Mouse (Mus musculus) mouse trophoblast stem cell (cell line): ENCODE data around the gene Ccdc8.

Experiments used
- in situ Hi-C, 2 experiments: fragments of 300-500 bp; cut with MseI, MboI; formaldehyde crosslinking; loops; 2 replicates in 1 of 2; 3 replicates in 1 of 2; pipeline ENCODE4 v1.15.1; 2025

Gene Ccdc8

GRCm38 (mm10) chr7:16971160-16971559 is 21.3 kb upstream of the Ccdc8 start:
- in situ Hi-C loops = no loop called here

- in situ Hi-C loops = no loop called here
Measured at GRCm38 (mm10) chr7:16974018-16974417, 18.5 kb upstream of the Ccdc8 start.

DNA sequence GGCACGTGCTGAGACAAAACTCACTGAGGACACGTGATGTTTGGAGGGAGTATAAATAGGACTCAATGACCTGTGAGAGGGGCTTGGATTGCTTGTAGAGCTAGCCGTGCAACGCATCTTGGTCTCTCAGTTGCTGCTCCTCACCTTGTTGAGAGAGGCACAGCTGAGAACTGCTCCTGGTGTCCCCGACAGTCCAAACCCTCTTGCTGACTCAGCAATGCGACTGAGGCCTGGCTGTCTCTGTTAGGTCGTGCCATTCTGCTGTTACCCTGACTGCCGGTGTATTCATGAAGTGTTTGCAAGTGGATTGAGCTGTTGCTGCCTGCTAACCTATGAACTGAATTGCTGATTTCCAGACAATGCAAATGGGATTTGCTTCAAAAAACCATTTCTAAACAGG is 16.2 kb upstream of the Ccdc8 start:
- in situ Hi-C loops = no loop called here

DNA sequence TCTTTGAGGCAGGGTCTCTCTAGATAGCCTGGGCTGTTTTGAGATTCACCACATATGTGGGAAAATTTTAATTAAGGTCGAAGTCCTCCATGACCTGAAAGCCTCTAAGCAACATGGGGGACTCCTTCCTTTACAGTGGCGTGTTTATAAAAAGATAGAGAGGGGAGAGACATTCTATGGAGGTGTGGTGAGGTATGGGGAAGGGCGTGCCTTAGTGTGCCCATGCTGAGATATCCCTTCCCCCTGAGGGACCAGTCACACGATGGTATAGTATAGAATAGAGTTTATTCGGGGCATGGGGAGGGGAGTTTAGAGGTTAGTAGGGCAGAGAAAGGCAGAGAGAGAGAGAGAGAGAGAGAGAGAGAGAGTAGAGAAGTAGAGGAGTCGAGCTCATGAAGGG is 14.3 kb upstream of the Ccdc8 start:
- in situ Hi-C loops = no loop called here

DNA sequence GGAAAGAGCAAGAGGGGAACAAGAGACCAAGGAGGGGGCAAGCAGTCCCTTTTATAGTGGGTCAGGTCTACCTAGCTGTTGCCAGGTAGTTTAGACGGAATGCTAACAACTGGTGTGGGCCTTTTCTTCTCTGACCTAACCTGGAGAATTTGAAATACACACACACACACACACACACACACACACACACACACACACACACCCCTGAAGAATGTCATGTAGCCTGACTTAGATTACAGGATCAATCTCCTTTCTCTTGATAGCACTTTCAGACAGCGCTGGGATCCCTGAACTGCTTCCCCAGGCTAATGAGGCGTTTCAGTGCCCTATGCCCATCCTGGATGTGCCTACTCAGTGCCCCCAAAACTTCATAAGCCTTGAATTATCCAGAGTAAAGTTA is 13.9 kb upstream of the Ccdc8 start:
- in situ Hi-C loops = no loop called here

DNA sequence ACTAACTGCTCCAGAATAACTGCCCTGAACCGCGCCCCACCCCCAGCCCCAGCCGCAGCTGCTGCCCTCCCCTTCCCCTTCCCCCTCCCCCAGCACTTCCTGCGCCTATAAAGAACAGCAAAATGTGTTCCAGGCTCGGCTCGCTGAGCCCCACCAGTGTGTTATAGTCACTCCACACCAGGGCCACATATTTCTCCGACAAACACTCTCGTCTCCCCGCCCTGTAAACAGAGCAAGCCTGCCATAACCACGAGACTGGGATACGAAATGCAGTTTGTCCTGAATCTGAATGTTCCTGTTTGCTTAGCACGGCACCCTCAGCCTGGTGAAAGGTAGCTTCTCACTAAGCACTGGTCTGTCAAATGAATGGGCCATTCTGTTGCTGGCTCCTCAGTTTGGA is 12.2 kb upstream of the Ccdc8 start:
- in situ Hi-C loops = no loop called here

- in situ Hi-C loops = no loop called here
Measured at GRCm38 (mm10) chr7:16982859-16983568, 9.5 kb upstream of the Ccdc8 start, which contains the start of gene Gm42372. Gene Gm42372, plus strand, starts transcription at chr7:16983086.

- in situ Hi-C loops = no loop called here
Measured at GRCm38 (mm10) chr7:16987541-16988149, 4.9 kb upstream of the Ccdc8 start.

GRCm38 (mm10) chr7:16988405-16988804 is 4.1 kb upstream of the Ccdc8 start:
- in situ Hi-C loops = no loop called here

- in situ Hi-C loops = loop anchor here in 1 of 2 experiments (10.0 kb wide), 1 partner anchor 55 kb away; no protein-coding TSS in a partner anchor
Measured at GRCm38 (mm10) chr7:16990006-16990744, 2.3 kb upstream of the Ccdc8 start.

DNA sequence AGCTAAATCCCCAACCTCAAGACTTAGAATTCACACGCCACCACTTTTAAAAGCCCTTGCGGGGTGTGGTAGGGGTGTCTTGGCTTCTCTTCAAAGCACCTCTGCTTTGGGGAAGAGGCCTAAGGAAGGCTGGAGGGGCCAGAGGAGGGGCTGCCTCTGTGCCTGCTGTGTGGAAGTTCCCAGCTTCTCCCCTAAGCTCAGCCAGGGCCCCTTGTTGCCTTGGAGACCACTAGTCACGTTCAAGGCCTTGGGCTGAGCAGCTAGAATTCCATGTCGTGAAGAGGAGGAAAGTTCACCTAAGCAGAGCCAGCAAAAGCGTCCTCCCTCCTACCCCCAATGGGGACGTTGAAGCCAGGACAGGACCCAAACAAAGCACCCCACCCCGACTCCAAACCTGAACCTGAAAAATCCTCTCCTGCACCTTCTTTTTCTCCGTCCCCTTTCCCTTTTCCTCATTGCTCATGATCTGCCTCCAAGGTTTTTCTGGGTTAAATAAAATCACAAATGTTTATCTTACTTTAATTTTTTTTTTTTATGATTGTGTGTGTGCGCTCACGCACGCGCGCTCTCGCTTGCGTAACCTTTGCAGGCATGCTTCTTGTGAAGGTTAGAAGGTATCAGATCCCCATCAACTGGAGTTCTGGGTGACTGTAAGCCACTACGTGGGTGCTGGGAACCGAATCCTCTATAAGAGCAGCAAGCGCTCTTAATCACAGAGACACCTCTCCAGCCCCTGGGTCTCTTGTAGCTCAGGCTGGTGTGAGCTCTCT is 642 bp upstream of the Ccdc8 start:
- in situ Hi-C loops = loop anchor here in 1 of 2 experiments (10.0 kb wide), 1 partner anchor 57 kb away; no protein-coding TSS in a partner anchor

DNA sequence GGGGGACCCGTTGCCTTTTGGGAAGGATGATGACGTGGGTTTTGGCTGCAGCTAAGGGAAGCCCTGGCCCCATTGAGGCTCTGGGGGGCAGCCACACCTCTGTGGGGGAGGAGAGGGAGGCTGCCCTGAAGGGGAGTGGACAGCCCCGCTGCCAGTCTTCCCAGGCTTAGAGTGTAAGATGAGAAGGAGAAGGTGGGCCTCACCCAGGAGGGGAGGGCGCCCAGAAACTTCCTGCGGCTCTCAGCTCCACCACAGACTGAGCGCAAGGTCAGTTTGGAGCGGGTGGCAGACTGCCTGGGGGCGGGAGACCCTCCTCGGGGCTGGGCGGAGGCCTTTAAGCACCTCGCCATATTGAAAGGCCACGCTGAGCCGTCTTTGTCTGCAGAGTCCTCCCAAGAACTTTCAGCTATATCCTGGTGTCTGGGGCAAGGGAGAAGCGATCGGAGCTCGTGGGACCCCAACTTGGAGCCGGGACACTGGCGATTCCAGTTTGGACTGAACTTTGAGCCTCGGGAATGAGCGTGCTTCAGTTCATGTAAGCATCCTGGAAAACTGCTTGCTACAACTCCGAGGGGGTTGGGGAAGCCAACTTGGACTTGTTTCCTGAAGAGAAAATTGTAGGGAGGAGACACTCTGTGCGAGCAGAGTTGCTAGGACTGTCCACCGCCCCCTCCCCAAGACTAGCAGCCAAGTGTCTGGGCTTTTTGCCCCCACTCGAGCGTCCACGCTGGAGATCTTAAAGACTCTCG is 1.3 kb downstream of the Ccdc8 start:
- in situ Hi-C loops = loop anchor here in 1 of 2 experiments (10.0 kb wide), 1 partner anchor 59 kb away; no protein-coding TSS in a partner anchor

- in situ Hi-C loops = loop anchor here in 1 of 2 experiments (10.0 kb wide), 1 partner anchor 60 kb away; no protein-coding TSS in a partner anchor
Measured at GRCm38 (mm10) chr7:16994400-16994799, 1.9 kb downstream of the Ccdc8 start.

DNA sequence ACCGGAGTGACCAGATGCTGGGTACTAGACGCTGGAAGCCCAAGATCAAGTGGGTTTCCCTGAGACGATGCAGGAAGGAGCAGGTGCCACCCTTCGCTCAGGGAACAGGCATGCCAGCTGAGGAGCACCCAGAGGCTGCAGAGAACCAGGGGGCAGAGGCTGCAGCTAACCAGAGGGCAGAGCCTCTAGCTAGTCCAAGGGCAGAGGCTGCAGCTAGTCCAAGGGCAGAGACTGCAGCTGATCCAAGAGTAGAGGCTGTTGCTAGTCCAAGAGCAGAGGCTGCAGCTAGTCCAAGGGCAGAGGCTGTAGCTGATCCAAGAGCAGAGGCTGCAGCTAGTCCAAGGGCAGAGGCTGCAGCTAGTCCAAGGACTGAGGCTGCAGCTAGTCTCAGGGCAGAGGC is 2.8 kb downstream of the Ccdc8 start:
- in situ Hi-C loops = loop anchor here (5.0 to 10.0 kb wide), 3 partner anchors 33 to 61 kb away; no protein-coding TSS in a partner anchor

DNA sequence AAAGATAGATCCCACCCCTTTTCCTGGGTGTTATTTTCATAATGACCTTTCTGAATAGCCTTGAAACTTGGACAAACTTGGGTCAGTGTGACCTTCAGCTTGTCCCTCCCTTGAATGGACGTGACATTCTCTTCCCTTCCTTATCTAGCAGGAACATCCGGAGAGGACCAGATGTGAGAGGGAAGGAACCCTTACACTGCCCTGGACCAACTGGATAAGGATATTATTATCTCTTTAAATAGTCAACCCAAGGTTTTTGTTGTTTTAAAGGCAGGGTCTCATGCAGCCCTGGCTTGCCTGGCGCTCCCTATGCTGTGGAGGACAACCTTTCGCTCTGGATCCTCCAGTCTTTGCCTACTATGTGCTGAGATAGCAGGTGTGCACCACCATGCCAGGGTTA is 6.7 kb downstream of the Ccdc8 start:
- in situ Hi-C loops = loop anchor here (5.0 to 10.0 kb wide), 3 partner anchors 37 to 64 kb away; no protein-coding TSS in a partner anchor

GRCm38 (mm10) chr7:16999650-17000049 is 7.1 kb downstream of the Ccdc8 start:
- in situ Hi-C loops = loop anchor here (5.0 to 10.0 kb wide), 4 partner anchors 37 to 67 kb away; no protein-coding TSS in a partner anchor

DNA sequence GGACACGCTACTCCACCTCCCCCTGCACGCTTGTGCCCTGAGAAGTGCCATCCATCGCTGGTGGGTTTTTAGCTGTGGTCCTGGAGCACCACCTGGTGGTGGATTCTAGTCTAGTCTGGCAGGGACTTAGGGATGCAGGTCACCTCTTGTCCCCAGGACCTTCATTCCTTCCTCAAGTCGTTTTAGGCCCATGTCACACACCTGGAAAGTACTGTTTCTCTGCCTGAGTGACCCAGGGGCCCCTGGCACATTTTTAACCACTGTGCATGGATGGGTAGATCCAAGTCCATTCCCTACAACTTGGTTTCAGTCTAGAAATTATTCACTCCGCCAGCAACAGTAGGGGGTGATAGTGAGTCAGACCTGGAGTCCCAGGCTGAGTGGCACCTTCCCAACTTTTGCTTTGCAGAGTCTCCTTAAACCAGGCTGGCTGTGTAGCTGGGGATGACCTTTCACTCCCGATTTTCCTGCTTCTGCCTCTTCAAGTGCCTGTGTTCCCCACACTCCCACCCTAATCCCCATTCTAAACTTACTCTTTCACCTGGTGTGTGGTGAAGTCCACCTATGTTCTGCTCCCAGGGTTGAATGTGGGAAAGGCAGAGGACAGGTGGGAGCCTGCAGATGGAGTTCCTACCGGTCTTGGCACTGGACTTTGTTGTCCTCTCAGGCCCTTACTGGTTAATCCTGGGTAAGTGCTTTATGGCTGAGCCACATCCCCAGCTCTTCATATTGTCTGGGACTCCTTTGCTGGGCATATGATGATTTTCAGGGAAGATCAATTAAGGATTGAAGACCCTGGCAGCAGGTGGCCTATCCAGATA is 10.1 kb downstream of the Ccdc8 start:
- in situ Hi-C loops = loop anchor here in 1 of 2 experiments (5.0 kb wide), 1 partner anchor 70 kb away; no protein-coding TSS in a partner anchor

DNA sequence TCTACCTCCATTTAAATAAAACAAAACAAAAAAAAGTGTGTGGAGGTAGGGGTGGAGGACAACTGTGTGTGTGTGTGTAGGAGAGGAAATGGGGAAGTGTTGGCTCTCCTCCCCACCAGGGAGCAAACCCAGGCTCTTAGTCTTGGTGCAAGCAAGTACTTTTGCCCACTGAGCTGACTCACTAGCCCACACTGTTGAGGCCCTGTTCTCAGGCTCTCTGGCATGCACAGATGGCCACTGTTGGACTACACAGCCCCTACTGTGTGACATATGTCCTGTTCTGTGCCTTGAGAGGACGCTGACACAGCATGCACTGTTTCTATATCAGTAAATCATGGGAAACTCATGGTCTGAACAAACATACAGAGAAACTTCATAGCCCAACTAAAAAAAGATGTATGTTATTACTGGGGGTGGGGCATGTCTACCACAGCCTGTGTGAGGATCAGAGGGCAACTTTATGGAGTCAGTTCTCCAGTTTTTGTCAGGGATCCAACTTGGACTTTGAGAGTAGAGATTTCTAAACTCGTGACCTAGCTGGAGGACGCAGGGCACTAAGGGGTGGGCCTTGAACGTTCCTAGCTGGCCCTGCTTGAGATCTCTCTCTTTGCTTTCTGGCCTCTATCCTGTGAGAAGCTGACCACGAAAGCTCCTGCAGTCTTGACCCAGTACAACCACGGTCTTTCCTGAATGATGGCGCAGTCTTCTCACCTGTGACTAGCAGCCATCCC is 10.9 kb downstream of the Ccdc8 start:
- in situ Hi-C loops = loop anchor here in 1 of 2 experiments (5.0 kb wide), 1 partner anchor 71 kb away; no protein-coding TSS in a partner anchor

DNA sequence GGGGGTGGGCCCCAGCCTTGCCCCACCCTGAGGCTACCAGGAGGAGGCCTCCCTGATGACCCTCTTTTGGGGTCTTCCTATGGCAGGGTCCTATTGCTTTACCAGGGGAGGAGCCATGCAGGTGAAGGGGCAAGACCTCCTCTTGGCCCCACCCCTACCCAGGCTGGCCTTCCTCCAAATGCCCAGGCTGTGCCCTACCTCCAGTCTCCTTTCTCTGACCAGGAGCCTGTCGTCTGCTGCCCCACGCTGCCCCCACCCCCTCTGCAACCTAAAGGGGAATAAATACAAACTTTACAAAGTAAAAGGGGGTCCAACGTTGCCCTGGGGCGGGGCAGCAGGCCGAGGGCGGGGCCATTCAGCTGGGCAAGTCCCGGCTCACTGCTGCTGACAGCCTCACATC is 12.2 kb downstream of the Ccdc8 start:
- in situ Hi-C loops = loop anchor here in 1 of 2 experiments (5.0 kb wide), 1 partner anchor 72 kb away; no protein-coding TSS in a partner anchor
